Mouse (Mus musculus): ENCODE measurements around the gene 2210407C18Rik. TPM values are rescaled to one million over a fixed set of nuclear protein-coding genes. Genes with fewer than 3 reads are reported as not detected.

The 2210407C18Rik gene
- polyA plus RNA-seq, 1 experiment from 2014 or later, result not detected

DNA sequence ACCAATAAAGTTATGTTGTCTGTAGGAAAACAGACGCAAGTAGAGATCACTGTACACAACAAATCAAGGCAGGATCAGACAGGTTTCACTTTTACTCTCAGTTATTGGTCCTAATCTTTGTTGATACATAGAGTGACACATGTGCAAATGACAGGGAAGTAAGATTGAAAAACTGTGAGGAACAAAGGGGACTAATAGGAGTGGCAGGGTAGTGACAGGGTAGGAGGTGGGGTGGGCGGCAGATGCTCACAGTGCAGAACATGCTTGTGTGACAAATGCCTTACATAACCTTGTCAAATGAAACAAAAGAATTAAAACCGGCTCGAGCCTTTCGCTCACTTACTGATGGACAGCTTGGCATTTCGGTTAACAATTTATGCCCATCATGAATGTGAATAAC lies 2.9 kb upstream of the 2210407C18Rik start:
- Histone ChIP-seq H3K4me1 (no peaks in the 10 kb centered on the region), H3K27me3 (0 out of 2 replicates have a peak, but pooled peaks cover 5% of the 10 kb centered on the region), H3K4me2 (no peak overlapping the region), H3K36me3 (replicated peaks) (no peaks in the 10 kb centered on the region), H3K9me3 (no peaks in the 10 kb centered on the region), H3K27ac (no peak overlapping the region), H3K9ac (no peak overlapping the region), H3K4me3 (replicated peaks) (no peak overlapping the region)
- no peak for ATAC-seq (ENCODE audit: low FRiP score)
- 62% methylated on average over 6 of the region's 6 CpGs for WGBS

DNA sequence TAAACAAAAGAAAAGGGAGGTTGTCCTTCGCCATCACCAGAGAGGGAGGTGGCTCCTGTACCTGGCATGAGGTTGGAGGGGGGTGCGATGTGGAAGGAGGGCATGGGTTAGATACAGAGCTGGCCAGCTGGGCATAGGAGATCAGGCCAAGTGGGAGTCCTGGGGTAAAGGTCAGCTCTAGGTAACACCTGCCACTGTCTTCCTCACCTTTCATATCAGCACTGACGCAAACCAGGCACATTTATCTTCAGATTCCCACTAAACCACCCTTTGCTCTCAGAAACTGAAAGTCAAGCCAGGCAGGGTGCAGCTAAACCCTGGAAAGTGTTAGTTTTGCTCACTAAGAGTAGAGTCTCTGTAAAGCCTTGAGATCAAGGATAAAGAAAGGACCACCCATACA lies 2.5 kb upstream of the 2210407C18Rik start:
- Histone ChIP-seq H3K4me1 (no peaks in the 10 kb centered on the region), H3K27ac (no peak overlapping the region), H3K27me3 (0 out of 2 replicates have a peak, but pooled peaks cover 5% of the 10 kb centered on the region), H3K9me3 (no peaks in the 10 kb centered on the region), H3K36me3 (replicated peaks) (no peaks in the 10 kb centered on the region), H3K4me2 (no peak overlapping the region), H3K4me3 (replicated peaks) (no peak overlapping the region), H3K9ac (no peak overlapping the region)
- ATAC-seq (ENCODE audit: low FRiP score), result no peak
- WGBS, result 71% methylated on average over 3 of the region's 3 CpGs

DNA sequence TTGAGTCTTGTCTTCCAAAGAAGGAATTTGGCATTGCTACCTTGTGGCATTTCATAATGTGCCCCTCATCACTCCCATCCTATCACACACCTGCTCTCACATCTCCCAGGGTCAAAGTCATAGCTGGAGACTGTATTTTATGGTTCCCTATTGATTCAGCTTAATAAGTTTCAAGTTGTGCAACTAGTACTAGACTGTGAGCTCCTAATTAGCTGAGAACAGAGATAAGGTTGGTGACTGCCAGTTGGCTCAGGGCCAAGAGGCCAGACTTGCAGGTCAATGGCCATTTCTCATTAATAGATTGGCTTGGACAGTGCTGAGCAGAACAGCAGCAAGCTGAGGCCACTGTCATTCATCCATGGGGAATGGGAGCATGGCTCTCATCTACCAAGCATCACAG lies 1.3 kb downstream of the 2210407C18Rik start:
- Histone ChIP-seq H3K4me2 (no peak overlapping the region), H3K4me3 (replicated peaks) (no peak overlapping the region), H3K9me3 (no peaks in the 10 kb centered on the region), H3K9ac (no peak overlapping the region), H3K27ac (no peak overlapping the region), H3K27me3 (0 out of 2 replicates have a peak, but pooled peaks cover 5% of the 10 kb centered on the region), H3K36me3 (replicated peaks) (no peaks in the 10 kb centered on the region), H3K4me1 (no peaks in the 10 kb centered on the region)
- ATAC-seq (ENCODE audit: low FRiP score), result no peak

DNA sequence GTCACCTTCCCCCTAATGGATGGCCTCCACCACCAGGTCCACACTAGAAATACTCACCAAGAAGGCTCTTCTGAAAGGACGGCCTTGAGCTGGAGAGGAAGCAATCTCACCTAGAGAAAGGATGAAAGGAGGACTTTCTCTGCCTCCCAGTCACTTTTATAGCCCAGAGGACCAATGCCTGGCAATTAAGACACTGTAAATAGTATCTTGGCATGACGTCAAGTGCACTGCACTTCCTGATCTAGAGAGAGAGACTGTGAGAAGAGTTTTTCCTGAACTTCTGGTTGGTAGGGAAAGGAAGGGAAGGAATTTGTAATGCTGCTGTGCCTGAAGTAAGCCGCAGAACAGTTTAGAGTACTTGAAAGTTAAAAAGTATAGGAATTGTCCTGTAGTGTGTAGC lies 2.5 kb downstream of the 2210407C18Rik start:
- Histone ChIP-seq H3K27ac (no peak overlapping the region), H3K4me3 (replicated peaks) (no peak overlapping the region), H3K9me3 (no peaks in the 10 kb centered on the region), H3K4me2 (no peak overlapping the region), H3K9ac (no peak overlapping the region), H3K27me3 (0 out of 2 replicates have a peak, but pooled peaks cover 5% of the 10 kb centered on the region), H3K36me3 (replicated peaks) (no peaks in the 10 kb centered on the region), H3K4me1 (no peaks in the 10 kb centered on the region)
- 85% methylated on average over 3 of the region's 3 CpGs for WGBS
- ATAC-seq (ENCODE audit: low FRiP score), result no peak

DNA sequence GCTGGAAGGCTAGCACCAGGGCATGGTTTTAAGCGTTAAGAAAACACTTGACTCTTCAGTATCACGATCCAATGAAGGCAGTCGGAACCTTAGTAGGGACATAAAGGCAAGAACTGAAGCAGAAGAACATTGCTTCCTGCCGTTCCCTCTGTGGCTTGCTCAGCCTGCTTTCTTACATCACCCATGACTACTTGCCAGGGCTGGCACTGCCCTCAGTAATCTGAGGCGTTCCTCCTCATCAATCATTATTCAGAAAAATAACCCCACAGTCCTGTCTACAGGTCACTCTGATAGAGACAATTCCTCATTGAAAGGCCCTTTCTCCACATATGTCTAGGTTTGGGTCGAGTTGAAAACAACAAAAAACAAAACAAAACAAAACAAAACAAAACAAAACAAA lies 8.8 kb downstream of the 2210407C18Rik start:
- WGBS, result 86% methylated on average over 6 of the region's 6 CpGs
- ATAC-seq (ENCODE audit: low FRiP score), result no peak
- no peaks in the 10 kb centered on the region for H3K27me3 ChIP-seq
- no peak overlapping the region for H3K9ac ChIP-seq
- H3K27ac ChIP-seq, result no peak overlapping the region
- no peaks in the 10 kb centered on the region for H3K9me3 ChIP-seq
- H3K36me3 ChIP-seq (replicated peaks), result no peaks in the 10 kb centered on the region
- no peak overlapping the region for H3K4me2 ChIP-seq
- no peak overlapping the region for H3K4me3 ChIP-seq (replicated peaks)
- H3K4me1 ChIP-seq, result no peaks in the 10 kb centered on the region

DNA sequence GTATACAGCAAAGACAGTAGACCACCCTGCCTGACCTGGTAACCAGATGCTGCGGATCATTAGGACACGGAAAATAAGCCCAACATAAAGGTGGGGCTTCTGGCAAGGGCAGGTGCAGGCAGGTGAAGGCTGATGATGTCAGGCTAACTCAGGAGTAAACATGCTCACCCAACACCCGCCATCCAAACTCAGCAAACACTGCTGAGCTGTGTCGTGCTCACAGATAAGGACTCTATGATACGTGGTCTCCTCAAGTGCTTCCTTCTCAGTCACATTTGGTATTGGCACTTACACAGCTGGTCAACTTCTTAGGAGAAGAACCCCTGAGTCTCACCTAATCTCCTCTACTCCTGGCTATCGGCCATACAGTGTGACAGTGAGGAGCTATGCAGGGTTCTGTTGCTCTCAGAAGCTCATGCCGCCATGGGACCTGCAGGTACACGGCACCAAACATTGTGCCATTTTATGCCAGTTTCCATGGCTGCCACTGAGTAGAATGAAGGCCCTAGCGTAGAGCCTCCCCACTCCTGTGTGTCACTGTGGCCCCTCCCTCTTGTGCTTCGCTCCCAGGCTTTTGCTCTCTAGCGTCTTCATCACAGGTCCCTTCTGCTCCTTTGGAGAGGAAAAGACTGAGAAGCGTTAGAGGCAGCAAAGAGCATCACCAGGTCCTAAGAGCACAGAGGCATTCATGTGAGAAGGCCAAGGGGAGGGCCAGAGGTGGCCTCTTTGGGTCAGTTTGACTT lies 9.5 kb downstream of the 2210407C18Rik start:
- no peak for ATAC-seq (ENCODE audit: low FRiP score)

DNA sequence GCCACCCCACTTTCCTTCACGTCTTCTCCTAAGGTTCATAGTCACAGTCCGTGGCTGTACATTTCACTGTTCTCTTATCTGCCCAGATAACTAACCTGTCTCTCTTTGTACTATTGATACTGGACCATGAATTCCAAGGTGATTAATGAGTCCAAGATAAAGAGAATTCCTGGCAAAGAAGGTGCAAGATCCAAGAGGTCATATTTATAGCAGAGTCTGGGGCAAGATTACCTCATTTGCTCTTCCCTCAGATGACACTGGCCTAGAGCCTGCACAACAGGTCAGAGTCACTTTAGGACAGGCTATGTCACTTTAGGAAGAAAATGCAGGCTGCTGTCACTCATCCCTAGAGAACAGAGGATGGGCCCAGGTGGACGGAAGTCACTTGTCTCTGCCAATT lies 10.6 kb downstream of the 2210407C18Rik start:
- no peak for ATAC-seq (ENCODE audit: low FRiP score)
- Histone ChIP-seq H3K4me1 (no peaks in the 10 kb centered on the region), H3K27me3 (no peaks in the 10 kb centered on the region), H3K9me3 (no peaks in the 10 kb centered on the region), H3K27ac (no peak overlapping the region), H3K36me3 (replicated peaks) (no peaks in the 10 kb centered on the region), H3K9ac (no peak overlapping the region), H3K4me3 (replicated peaks) (no peak overlapping the region), H3K4me2 (no peak overlapping the region)
- WGBS, result 93% methylated on average over 3 of the region's 3 CpGs

More for the DNA sequence above, 9.5 kb downstream of the 2210407C18Rik start:
- no peak overlapping the region for H3K9ac ChIP-seq
- 95% methylated on average over 12 of the region's 12 CpGs for WGBS
- H3K27ac ChIP-seq, result no peak overlapping the region
- no peak overlapping the region for H3K4me3 ChIP-seq (replicated peaks)
- H3K27me3 ChIP-seq, result no peaks in the 10 kb centered on the region
- H3K9me3 ChIP-seq, result no peaks in the 10 kb centered on the region
- H3K4me1 ChIP-seq, result no peaks in the 10 kb centered on the region
- H3K36me3 ChIP-seq (replicated peaks), result no peaks in the 10 kb centered on the region
- H3K4me2 ChIP-seq, result no peak overlapping the region

DNA sequence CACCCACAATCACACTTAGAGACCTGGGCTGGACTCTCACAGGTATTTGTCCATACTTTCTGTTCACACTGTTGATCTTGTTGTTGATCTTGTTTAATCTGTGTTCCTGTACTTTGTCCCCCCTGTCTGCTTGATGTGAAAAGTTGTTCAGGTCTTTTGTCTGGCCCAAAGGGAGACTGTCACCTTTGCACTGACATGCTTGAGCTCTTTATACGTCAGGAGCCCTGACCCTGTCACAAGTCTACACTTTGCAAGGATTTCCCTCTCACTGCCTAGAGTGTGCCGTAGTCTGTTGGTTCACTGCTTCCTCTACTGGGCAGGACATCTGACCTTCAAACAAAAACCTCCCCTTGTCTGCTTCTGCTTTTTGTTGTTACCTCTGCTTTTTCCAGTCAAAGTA lies 11.2 kb downstream of the 2210407C18Rik start:
- no peak for ATAC-seq (ENCODE audit: low FRiP score)
- H3K4me1 ChIP-seq, result no peaks in the 10 kb centered on the region
- WGBS, result 85% methylated on average over 2 of the region's 2 CpGs
- H3K4me3 ChIP-seq (replicated peaks), result no peak overlapping the region
- H3K9ac ChIP-seq, result no peak overlapping the region
- no peaks in the 10 kb centered on the region for H3K36me3 ChIP-seq (replicated peaks)
- H3K4me2 ChIP-seq, result no peak overlapping the region
- no peak overlapping the region for H3K27ac ChIP-seq
- no peaks in the 10 kb centered on the region for H3K27me3 ChIP-seq
- no peaks in the 10 kb centered on the region for H3K9me3 ChIP-seq

DNA sequence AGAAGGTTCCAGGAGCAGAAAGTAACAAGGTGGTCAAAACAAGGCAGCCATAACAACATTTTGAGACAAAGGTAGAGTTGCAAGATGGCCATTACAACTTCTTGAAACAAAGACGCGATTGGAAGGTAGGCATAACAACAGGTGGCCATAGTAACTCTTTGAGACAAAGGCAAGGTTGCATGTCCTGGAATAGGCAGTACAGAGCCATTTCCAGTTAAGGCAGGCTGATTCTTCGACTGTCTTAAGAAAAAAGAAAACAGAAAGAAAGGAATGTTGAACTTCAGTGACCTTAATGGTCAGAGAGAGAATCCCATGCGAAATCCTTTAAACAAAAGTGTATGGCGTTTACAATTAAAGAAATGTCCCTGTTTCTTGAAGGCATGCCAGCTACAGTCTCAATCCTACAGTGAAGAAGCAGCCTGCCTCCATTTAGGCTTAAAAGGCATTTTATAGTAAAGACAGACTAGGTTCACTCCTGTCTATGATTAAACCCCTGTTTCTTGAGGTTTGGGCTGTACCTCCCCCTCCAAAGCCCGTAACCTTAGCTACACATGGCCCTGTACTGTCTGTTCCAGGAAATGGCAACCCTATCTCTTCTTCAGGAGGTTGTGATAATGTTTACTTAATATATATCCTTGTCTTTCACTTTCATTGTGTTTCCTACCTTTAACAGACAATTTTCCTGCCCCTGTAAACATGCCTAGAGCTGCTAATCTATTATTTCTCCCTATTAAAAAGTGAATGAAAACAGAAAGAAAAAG lies 12.9 kb downstream of the 2210407C18Rik start:
- Histone ChIP-seq H3K4me2 (no peak overlapping the region), H3K4me3 (replicated peaks) (no peak overlapping the region), H3K9me3 (no peaks in the 10 kb centered on the region), H3K36me3 (replicated peaks) (no peaks in the 10 kb centered on the region), H3K9ac (no peak overlapping the region), H3K27ac (no peak overlapping the region), H3K4me1 (no peaks in the 10 kb centered on the region), H3K27me3 (no peaks in the 10 kb centered on the region)
- WGBS, result 85% methylated on average over 6 of the region's 6 CpGs
- no peak for ATAC-seq (ENCODE audit: low FRiP score)

DNA sequence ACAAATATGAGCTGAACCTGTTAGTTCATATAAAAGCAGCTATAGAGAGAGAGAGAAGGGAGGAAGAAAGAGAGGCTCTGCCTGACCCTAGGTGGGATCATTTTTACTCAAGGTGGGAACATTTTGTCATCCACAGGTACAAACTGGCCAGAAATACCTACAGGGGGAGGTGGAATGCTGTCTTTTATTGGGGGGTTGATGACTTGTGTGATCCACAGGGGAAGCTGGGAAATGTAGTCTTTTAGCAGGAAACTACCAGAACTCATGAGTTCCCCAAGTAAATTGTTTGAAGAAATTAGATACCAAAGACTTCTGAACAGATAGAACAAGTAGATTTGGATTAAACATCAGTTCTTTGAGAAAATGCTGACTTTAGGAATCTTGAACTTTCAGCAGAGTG lies 13.8 kb downstream of the 2210407C18Rik start:
- no peak overlapping the region for H3K9ac ChIP-seq
- H3K27ac ChIP-seq, result no peak overlapping the region
- H3K27me3 ChIP-seq, result no peaks in the 10 kb centered on the region
- no peak overlapping the region for H3K4me2 ChIP-seq
- no peaks in the 10 kb centered on the region for H3K4me1 ChIP-seq
- H3K9me3 ChIP-seq, result no peaks in the 10 kb centered on the region
- no peaks in the 10 kb centered on the region for H3K36me3 ChIP-seq (replicated peaks)
- H3K4me3 ChIP-seq (replicated peaks), result no peak overlapping the region
- ATAC-seq (ENCODE audit: low FRiP score), result no peak

DNA sequence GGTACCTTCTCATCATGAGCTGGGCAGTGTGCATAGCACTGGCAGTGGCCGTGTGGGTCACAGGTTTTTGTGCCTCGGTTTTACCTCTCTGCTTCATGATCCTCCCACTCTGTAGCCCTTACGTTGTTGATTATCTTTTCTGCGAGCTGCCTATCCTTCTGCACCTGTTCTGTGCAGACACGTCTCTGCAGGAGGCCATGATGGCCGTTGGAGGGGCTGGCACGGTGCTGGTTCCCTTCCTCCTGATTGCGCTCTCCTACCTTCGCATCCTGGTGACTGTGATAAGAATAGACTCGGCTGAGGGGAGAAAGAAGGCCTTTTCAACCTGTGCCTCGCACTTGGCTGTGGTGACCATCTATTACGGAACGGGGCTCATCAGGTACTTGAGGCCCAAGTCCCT lies 18.0 kb downstream of the 2210407C18Rik start:
- H3K27ac ChIP-seq, result no peak overlapping the region
- no peaks in the 10 kb centered on the region for H3K9me3 ChIP-seq
- H3K9ac ChIP-seq, result no peak overlapping the region
- WGBS, result 93% methylated on average over 13 of the region's 13 CpGs
- H3K4me2 ChIP-seq, result no peak overlapping the region
- no peaks in the 10 kb centered on the region for H3K27me3 ChIP-seq
- H3K4me1 ChIP-seq, result no peaks in the 10 kb centered on the region
- no peak for ATAC-seq (ENCODE audit: low FRiP score)
- no peaks in the 10 kb centered on the region for H3K36me3 ChIP-seq (replicated peaks)
- no peak overlapping the region for H3K4me3 ChIP-seq (replicated peaks)

DNA sequence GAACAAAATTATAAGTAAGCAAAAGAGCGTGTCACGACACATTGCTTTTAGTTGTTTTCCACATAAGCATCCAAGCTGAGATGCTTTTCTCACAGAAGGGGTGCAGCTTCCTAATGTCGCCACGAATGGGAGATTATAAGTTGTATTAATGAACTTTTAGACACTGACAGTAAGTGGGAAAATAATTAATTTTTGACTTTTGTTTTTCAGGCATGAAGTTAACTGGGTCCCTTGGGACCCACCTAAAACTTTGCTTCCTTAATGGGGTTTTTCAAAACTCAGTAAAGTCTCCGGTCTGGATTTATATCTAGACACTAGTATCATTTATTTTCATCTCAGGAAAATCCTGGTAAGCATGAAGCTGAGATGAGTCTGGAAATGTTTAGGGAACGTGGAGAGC lies 21.1 kb downstream of the 2210407C18Rik start, which contains the start of gene Olfr324:
TSS of gene Olfr324 (plus strand) at position 301 of the 400 bp plus-strand sequence.
- Histone ChIP-seq H3K4me3 (replicated peaks) (no peak within 1 kb of the TSS), H3K27ac (no peak within 1 kb of the TSS), H3K9ac (no peak within 1 kb of the TSS), H3K4me2 (no peak within 1 kb of the TSS), H3K9me3 (no peaks in the 10 kb centered on the region), H3K36me3 (replicated peaks) (no peaks in the 10 kb centered on the region), H3K27me3 (no peaks in the 10 kb centered on the region), H3K4me1 (no peaks in the 10 kb centered on the region)
- ATAC-seq (ENCODE audit: low FRiP score), result no peak
- WGBS, result 87% methylated on average over 6 of the region's 6 CpGs

Measured in forebrain, embryonic 12.5 days (tissue).